Mouse (Mus musculus) G1E (cell line): ENCODE measurements at regions not wholly inside any gene's neighbourhood (a gene's known extent, or its start where the extent isn't known, plus 50 kb on each side); places are given as distances from the start of the nearest gene placed in this dataset.

Experiments used
- CTCF ChIP-seq: IDR thresholded peaks from 2 replicates; pipeline ENCODE4 v1.5.1; 2012; ENCODE audit warnings: low read depth, low read length, inconsistent platforms, mixed read lengths
- POLR2AphosphoS5 ChIP-seq: IDR thresholded peaks from 2 replicates; pipeline ENCODE4 v1.6.1; 2012; ENCODE audit warnings: low read depth, low read length, inconsistent platforms; ENCODE audit not compliant: insufficient replicate concordance

GRCm38 (mm10) chr3:147178746-147179145 is 326.6 kb downstream of the Ttll7 start:
- TF ChIP-seq CTCF (no peak), POLR2AphosphoS5 (no peak)
